Mouse (Mus musculus) adipose tissue, adult 10 weeks (tissue): ENCODE measurements around the gene Epop. TPM values are rescaled to one million over a fixed set of nuclear protein-coding genes. Genes with fewer than 3 reads are reported as not detected.

Experiments used
- polyA plus RNA-seq: library from polyadenylated mRNA; stranded (reverse); fragments of 350-450 nt; fragmentation: Illumina TruSeq; extraction: RNeasy Lipid Tissue Mini Kit (QIAGEN cat#74804); gene quantifications from one replicate; pipeline ENCODE4 v1.2.3, GENCODE M21; 2014; ENCODE audit warnings: low read depth, low replicate concordance

The Epop gene
- polyA plus RNA-seq, result 0.50 TPM

DNA sequence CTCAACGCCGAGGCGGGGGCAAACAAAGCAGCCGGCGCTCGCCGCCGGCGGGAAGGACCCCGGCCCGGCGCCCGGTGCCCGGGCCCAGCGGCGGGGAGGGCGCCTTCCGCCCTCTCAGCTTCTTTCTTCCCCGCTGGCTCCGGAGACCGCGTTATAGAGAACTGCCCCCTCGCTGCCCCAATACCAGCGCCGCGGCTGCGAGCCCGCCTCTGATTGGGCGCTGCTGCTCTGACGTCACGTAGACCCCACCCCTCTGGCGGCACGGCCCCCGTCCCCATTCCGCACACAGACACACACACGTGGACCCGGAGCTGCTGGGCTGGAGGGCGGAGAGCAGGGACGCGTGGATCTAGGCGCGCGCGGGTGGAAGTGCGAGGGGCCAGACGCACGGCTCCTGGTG is at the start of gene Epop:
Gene Epop, minus strand, starts transcription at position 127 of the 400 bp plus-strand sequence.

DNA sequence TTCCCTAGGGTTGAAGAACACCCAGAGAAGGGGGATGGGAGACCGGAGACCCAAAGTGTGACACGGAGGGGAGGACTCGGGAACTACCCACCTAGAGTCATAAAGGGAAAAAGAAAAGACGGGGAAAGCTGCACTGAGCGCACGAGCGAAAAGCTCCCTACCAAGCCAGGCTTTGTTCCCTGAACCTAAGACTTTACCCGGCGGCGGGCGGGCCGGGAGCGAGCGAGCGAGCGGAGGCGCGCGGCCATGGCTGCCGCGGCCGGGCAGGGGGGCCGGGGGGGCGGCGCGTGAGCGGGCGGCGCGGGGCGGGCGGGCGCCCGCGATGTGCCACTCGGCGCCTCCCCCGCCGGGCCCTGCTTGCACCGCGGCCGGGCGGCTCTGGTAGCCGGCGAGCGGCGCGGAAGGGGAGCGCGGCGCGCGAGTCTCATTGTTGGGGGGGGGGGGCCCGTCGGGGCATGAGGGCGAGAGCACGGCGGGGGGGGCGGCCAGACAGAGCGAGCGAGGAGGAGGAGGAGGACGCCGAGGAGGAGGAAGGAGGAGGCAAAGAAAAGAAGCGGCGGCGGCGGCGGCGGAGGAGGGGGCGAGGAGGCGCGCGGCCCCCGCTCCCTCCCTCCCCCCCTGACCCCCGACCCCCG is 33.5 kb upstream of the Epop start, which contains the start of gene Mllt6:
Gene Mllt6, plus strand, starts transcription at position 522 of the 635 bp plus-strand sequence.

Other genes with a start within 250 kb of the Epop start
- 14.1 TPM for gene Arhgap23, start 214.2 kb downstream of the Epop start, polyA plus RNA-seq
- gene 4933428G20Rik, start 129.4 kb downstream of the Epop start, polyA plus RNA-seq, result 0.29 TPM
- 2.1 TPM for gene Srcin1, start 53.5 kb downstream of the Epop start, polyA plus RNA-seq
- gene Mllt6, start 33.7 kb upstream of the Epop start, polyA plus RNA-seq, result 25.1 TPM
- gene Cisd3, start 56.1 kb upstream of the Epop start, polyA plus RNA-seq, result 43.3 TPM
- gene Pcgf2, start 70.8 kb upstream of the Epop start, polyA plus RNA-seq, result 29.3 TPM
- 187 TPM for gene Psmb3, start 73.7 kb upstream of the Epop start, polyA plus RNA-seq
- 19.7 TPM for gene Pip4k2b, start 115.0 kb upstream of the Epop start, polyA plus RNA-seq
- 12.4 TPM for gene Cwc25, start 136.9 kb upstream of the Epop start, polyA plus RNA-seq
- 1.6 TPM for gene 1700001P01Rik, start 146.2 kb upstream of the Epop start, polyA plus RNA-seq
- gene Rpl23, start 152.7 kb upstream of the Epop start, polyA plus RNA-seq, result 980 TPM
- gene Lasp1, start 169.3 kb upstream of the Epop start, polyA plus RNA-seq, result 107 TPM
- gene B230217C12Rik, start 211.1 kb upstream of the Epop start, polyA plus RNA-seq, result 2.3 TPM